Mouse (Mus musculus): ENCODE measurements around the gene Zc3h7b. TPM values are rescaled to one million over a fixed set of nuclear protein-coding genes. Genes with fewer than 3 reads are reported as not detected.

Zc3h7b gene
- polyA plus RNA-seq, 1 experiment from 2014 or later, result 43.9 TPM

DNA sequence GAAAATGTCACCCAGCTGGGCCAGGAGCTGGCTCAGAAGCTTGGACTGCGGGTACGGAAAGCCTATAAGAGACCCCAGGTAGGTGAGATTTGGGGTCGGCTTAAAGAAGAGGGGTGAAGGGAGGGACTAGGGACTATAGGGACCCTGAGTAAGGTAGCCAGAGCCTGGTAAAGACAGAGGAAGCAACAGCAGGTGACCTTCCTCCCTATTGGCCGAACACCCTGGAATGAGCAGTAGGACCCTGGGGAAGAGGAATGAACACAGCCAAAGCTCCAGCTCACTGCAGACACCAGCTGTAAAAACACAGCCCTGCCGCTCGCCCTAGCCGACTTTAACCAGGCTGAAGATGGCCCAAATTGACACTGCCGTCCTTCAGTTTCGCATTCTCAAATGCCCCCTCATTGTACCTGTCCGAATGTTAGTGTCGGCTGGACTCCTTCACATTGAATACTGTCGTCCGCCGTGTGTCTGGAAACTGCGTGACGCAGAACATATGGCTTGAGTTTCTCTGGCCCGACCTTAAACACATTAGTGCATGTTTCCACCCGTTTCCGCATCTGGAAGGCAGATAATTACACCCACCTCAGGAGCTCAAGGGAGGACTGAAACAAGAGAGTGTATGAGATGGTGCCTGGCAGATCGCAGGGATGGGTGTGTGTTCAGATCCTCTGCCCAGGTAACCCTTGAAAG, 27.7 kb downstream of the Zc3h7b start:
- Histone ChIP-seq H3K9ac (no peak overlapping the region), H3K27ac (replicated peaks) (no peak overlapping the region), H3K4me2 (no peak overlapping the region), H3K36me3 (peaks cover 98% of the 10 kb centered on the region), H3K27me3 (no peaks in the 10 kb centered on the region), H3K4me3 (no peak overlapping the region), H3K9me3 (no peaks in the 10 kb centered on the region), H3K4me1 (replicated peaks) (no peaks in the 10 kb centered on the region)
- ATAC-seq (ENCODE audit: low read depth), result no peak
- 86% methylated on average over 20 of the region's 20 CpGs for WGBS

DNA sequence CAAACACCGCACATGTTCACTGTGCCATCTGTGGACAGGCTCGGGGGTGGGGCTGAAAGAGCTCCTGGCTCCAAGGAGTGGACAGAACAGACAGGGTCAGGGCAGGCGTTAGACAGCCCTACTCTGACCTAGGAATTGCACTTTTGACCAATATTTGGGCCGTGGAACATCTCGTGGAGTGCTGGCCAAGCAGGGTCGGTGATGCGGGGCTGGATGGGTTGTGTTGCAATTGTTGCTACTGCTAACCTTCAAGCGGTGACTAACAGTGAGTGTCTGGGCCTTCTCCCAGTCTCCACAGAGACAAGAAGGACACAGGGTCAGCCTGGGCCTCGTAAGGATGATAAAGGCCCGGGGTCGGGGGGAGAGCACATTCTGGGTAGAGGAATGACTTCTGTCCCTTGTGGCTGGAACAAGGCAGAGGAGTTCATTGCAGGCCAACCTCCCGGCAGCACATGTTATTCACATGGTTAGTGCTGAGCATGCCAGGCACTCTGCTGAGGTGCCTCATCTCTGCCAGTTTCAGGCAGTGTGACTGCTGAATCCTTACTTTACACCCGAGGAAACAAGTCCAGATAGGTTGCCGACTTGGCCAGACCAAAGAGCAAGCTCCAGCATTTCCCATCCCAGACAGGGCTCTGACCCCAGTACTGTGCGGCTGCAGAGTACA, 29.8 kb downstream of the Zc3h7b start:
- H3K9me3 ChIP-seq, result no peaks in the 10 kb centered on the region
- no peaks in the 10 kb centered on the region for H3K4me1 ChIP-seq (replicated peaks)
- no peak overlapping the region for H3K4me3 ChIP-seq
- peaks cover 98% of the 10 kb centered on the region for H3K36me3 ChIP-seq
- H3K9ac ChIP-seq, result no peak overlapping the region
- H3K27ac ChIP-seq (replicated peaks), result no peak overlapping the region
- no peaks in the 10 kb centered on the region for H3K27me3 ChIP-seq
- ATAC-seq (ENCODE audit: low read depth), result no peak
- H3K4me2 ChIP-seq, result no peak overlapping the region
- 90% methylated on average over 15 of the region's 15 CpGs for WGBS

DNA sequence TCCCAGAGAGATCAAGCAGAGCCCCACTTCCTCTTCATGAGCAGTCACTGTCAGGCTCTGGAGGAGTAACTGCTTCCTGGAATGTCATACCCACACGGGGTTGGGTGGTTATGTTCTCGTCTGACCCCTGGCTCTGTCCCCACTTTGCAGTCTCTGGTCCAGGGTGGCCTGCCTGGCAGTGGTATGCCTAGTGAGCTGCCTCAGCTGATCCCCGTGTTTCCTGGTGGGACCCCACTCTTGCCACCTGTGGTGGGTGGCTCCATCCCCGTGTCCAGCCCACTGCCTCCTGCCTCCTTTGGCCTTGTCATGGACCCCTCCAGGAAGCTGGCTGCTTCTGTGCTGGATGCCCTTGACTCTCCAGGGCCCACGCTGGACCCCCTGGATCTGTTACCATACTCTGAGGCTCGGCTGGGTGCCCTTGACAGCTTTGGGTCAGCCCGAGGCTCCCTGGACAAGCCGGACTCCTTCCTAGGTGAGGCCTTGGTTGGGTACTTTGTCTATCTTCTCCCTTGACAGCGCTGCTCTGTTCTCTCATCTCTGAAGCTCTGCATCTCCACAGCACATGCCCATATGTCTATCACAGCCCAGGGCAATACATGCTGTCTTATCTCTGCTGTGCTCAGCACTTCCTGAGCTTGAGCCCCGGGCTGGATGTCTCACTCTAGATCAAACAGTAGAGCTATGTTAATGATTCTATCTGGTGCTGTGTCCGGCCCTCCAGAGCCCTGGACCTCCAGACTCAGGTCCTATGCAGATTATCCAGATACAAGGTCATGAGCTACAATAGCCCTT, 32.0 kb downstream of the Zc3h7b start:
- no peak for ATAC-seq (ENCODE audit: low read depth)
- Histone ChIP-seq H3K4me3 (no peak overlapping the region), H3K4me2 (no peak overlapping the region), H3K4me1 (replicated peaks) (no peaks in the 10 kb centered on the region), H3K27ac (replicated peaks) (no peak overlapping the region), H3K9me3 (no peaks in the 10 kb centered on the region), H3K27me3 (no peaks in the 10 kb centered on the region), H3K9ac (no peak overlapping the region), H3K36me3 (peaks cover 100% of the 10 kb centered on the region)
- 90% methylated on average over 11 of the region's 11 CpGs for WGBS

DNA sequence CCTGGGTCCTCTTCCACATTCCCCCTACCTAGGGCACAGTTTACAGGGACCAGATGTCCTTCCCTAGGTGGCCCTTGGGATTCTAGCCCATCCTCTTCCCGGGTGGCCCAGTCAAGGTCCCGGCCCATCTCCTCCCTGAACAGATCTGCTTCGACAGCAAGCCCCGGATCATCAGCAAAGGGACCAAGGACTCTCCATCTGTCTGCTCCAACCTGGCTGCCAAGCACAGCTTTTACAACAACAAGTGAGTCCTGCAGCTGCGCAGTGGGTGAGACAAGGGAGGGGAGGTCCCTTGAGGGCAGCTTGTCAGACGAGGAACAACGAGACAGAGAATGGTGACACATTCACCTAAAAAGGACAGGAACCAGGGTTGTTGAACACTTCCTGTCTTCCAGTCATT, 37.0 kb downstream of the Zc3h7b start:
- ATAC-seq (ENCODE audit: low read depth), result no peak
- Histone ChIP-seq H3K9ac (no peak overlapping the region), H3K4me1 (replicated peaks) (no peaks in the 10 kb centered on the region), H3K9me3 (no peaks in the 10 kb centered on the region), H3K27ac (replicated peaks) (no peak overlapping the region), H3K4me3 (no peak overlapping the region), H3K27me3 (no peaks in the 10 kb centered on the region), H3K4me2 (no peak overlapping the region), H3K36me3 (peaks cover 100% of the 10 kb centered on the region)
- 78% methylated on average over 7 of the region's 7 CpGs for WGBS

DNA sequence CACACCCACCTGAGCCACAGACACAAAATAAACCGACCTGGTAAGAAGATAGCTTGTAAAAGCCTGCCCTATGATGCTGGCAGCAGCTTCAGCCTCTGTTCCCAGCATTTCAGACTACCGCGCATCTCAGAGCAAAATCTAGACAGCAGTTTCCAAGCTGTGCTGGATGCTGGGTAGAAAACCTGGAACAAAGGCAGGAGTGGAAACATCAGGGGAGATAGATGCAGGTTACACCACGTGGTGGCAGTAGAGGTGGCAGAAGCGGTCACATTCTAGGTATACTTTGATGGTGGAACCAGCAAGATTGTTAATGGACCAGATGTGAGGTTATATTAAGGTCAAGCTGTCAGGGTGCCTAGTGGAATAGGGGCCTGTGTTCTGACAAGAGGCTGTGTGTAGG, 39.9 kb downstream of the Zc3h7b start:
- H3K4me3 ChIP-seq, result no peak overlapping the region
- peaks cover 98% of the 10 kb centered on the region for H3K36me3 ChIP-seq
- H3K9me3 ChIP-seq, result no peaks in the 10 kb centered on the region
- no peak overlapping the region for H3K9ac ChIP-seq
- no peak for ATAC-seq (ENCODE audit: low read depth)
- 74% methylated on average over 5 of the region's 5 CpGs for WGBS
- no peaks in the 10 kb centered on the region for H3K4me1 ChIP-seq (replicated peaks)
- no peak overlapping the region for H3K4me2 ChIP-seq
- no peak overlapping the region for H3K27ac ChIP-seq (replicated peaks)
- no peaks in the 10 kb centered on the region for H3K27me3 ChIP-seq

DNA sequence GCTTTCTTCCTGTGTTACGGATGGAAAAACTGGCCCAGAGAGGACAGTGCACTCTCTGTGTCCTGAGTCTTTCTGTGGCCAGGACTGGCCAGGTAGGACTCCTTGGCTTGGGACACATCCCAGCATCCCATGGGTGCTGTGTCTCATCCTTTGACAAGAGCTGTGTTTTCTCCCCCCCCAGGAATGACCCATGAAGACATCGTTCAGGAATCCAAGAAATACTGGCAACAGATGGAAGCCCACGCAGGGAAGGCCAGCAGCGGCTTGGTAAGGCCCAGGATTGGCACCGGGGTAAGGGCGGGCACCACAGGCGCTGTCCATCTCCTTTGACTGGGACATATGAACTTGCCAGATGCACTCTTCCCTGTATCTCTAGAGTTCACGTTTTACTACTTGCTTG, 40.8 kb downstream of the Zc3h7b start:
- Histone ChIP-seq H3K9ac (no peak overlapping the region), H3K27ac (replicated peaks) (no peak overlapping the region), H3K36me3 (peaks cover 98% of the 10 kb centered on the region), H3K27me3 (no peaks in the 10 kb centered on the region), H3K4me1 (replicated peaks) (no peaks in the 10 kb centered on the region), H3K4me2 (no peak overlapping the region), H3K4me3 (no peak overlapping the region), H3K9me3 (no peaks in the 10 kb centered on the region)
- 93% methylated on average over 8 of the region's 8 CpGs for WGBS
- no peak for ATAC-seq (ENCODE audit: low read depth)

DNA sequence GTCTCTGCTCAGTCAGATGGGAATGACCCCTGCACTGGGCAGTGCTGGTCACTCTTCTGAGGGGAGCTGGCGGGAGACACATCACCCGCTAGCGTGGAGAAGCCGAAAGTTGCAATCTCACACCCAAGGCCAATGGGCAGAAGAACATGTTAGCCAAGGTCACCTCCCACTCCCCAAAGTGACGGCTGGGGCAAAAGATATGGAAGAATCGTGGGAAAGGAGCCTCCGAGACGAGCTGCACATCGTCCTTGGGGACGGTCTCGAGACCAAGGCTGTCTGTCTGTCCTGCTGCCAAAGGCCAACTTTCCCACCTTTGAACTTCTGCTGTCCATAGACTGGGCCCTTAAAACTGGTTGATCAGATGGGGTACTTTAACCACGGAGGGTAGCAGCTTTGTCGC, 42.7 kb downstream of the Zc3h7b start:
- H3K4me2 ChIP-seq, result no peak overlapping the region
- 95% methylated on average over 13 of the region's 13 CpGs for WGBS
- H3K36me3 ChIP-seq, result peaks cover 98% of the 10 kb centered on the region

DNA sequence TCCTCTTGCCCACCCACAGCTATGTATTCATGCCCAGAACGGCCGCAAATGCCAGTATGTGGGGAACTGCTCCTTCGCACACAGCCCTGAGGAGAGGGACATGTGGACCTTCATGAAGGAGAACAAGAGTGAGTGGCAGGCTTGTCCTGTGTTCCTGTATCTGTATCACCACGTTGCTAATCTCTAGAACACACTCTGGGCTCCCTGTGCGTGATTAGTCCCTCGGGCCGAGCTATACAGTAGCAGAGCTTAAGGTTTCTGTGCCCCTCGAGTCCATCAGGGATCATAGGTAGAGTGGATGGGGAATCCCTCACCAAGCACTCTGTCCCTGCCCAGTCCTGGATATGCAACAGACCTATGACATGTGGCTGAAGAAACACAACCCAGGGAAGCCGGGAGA, 47.6 kb downstream of the Zc3h7b start:
- Histone ChIP-seq H3K4me2 (no peak overlapping the region), H3K36me3 (peaks cover 82% of the 10 kb centered on the region), H3K9me3 (no peaks in the 10 kb centered on the region), H3K4me1 (replicated peaks) (no peaks in the 10 kb centered on the region), H3K4me3 (no peak overlapping the region), H3K9ac (no peak overlapping the region), H3K27me3 (no peaks in the 10 kb centered on the region), H3K27ac (replicated peaks) (no peak overlapping the region)
- ATAC-seq (ENCODE audit: low read depth), result no peak
- 93% methylated on average over 9 of the region's 9 CpGs for WGBS

More for the DNA sequence above, 42.7 kb downstream of the Zc3h7b start:
- no peak for ATAC-seq (ENCODE audit: low read depth)
- H3K27ac ChIP-seq (replicated peaks), result no peak overlapping the region
- no peaks in the 10 kb centered on the region for H3K27me3 ChIP-seq
- H3K9ac ChIP-seq, result no peak overlapping the region
- H3K4me3 ChIP-seq, result no peak overlapping the region
- H3K4me1 ChIP-seq (replicated peaks), result no peaks in the 10 kb centered on the region
- H3K9me3 ChIP-seq, result no peaks in the 10 kb centered on the region

DNA sequence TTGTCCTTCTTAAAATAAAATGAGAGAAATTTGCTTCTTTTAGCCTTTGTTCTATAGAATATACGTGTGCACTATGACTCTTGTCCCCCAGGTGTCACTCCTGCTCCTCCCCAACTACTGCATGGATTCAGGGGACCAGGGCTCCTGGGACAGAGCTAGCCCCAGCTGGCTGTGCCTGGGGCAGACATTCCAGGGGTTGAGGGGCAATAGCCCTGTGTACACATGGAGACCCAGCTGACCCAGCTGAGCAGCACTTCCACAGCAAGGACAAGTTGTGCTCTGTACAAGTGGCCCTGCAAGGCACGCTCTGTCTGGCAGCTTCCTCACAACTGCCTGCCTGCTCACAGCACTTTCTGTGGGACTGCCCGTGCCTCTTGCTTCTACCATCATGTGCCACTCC, 51.4 kb downstream of the Zc3h7b start:
- no peak overlapping the region for H3K4me3 ChIP-seq
- 56% methylated on average over 3 of the region's 3 CpGs for WGBS
- H3K4me2 ChIP-seq, result no peak overlapping the region
- ATAC-seq (ENCODE audit: low read depth), result peak; percentile 45
- no peaks in the 10 kb centered on the region for H3K4me1 ChIP-seq (replicated peaks)
- no peak overlapping the region for H3K9ac ChIP-seq
- no peaks in the 10 kb centered on the region for H3K27me3 ChIP-seq
- no peak overlapping the region for H3K27ac ChIP-seq (replicated peaks)
- no peaks in the 10 kb centered on the region for H3K9me3 ChIP-seq
- H3K36me3 ChIP-seq, result peaks cover 46% of the 10 kb centered on the region

DNA sequence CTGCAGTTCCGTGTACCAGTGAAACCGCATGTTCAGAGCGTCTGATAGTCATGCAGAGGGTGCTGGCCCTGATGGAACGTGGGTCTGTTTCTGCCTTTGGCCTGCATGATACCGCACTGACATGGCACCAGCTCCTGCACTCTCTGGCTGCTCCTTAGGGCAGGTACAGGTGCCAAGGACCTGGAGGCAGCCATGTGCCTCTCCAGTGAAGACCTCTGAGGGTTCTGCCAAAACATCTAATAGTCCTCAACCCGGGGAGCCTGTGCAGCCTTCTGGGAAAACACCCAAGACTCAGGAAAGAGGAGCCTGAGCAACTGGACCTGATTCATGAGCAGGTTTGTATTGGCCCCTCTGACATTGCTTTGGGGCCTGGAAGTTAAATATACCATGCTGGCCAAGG, 53.0 kb downstream of the Zc3h7b start:
- no peak overlapping the region for H3K4me3 ChIP-seq
- no peak overlapping the region for H3K27ac ChIP-seq (replicated peaks)
- no peak overlapping the region for H3K9ac ChIP-seq
- peaks cover 30% of the 10 kb centered on the region for H3K36me3 ChIP-seq
- 90% methylated on average over 6 of the region's 6 CpGs for WGBS
- H3K4me1 ChIP-seq (replicated peaks), result peaks cover 13% of the 10 kb centered on the region
- H3K9me3 ChIP-seq, result no peaks in the 10 kb centered on the region
- H3K27me3 ChIP-seq, result no peaks in the 10 kb centered on the region
- no peak for ATAC-seq (ENCODE audit: low read depth)
- H3K4me2 ChIP-seq, result no peak overlapping the region

DNA sequence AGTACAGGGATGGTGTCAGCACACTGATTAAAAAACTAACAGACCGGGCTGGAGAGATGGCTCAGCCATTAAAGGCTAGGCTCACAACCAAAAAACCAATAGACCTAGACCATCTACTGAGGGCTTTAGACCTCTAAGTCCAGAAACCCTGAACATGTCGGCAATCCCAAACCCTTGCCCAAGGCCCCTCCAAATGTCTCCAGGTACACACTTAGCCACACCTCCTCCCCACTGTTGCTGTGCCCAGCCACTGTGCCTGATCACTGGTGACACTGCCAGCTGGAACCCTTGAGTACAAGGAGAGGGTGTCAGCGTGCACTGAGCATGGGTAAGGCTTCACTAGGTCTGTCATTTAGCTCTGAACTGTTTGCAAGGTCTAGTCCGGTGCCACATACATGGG, 53.6 kb downstream of the Zc3h7b start:
- H3K27ac ChIP-seq (replicated peaks), result no peak overlapping the region
- H3K9me3 ChIP-seq, result no peaks in the 10 kb centered on the region
- H3K36me3 ChIP-seq, result peaks cover 24% of the 10 kb centered on the region
- H3K4me1 ChIP-seq (replicated peaks), result peaks cover 18% of the 10 kb centered on the region
- 91% methylated on average over 4 of the region's 4 CpGs for WGBS
- no peak for ATAC-seq (ENCODE audit: low read depth)
- H3K27me3 ChIP-seq, result 0 out of 2 replicates have a peak, but pooled peaks cover under 1% of the 10 kb centered on the region
- no peak overlapping the region for H3K4me3 ChIP-seq
- H3K4me2 ChIP-seq, result no peak overlapping the region
- H3K9ac ChIP-seq, result no peak overlapping the region

DNA sequence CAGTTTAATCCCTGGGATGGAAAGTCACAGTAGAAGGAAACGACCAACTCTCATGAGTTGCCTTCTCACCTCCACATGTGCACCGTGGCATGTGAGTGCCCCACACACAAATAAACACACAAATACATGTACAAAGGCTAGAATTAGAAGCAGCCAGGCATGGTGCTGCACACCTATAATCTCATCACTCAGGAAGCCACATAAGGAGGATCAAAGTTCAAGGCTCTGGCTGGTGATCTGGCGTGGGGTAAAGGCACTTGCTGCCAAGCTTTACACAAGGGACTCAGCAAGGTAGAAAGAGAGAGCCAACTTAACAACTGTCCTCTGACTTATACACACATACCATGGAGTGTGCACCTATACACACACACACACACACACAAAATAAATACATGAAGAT, 55.5 kb downstream of the Zc3h7b start:
- H3K4me3 ChIP-seq, result no peak overlapping the region
- H3K36me3 ChIP-seq, result peaks cover 7% of the 10 kb centered on the region
- H3K9ac ChIP-seq, result no peak overlapping the region
- H3K9me3 ChIP-seq, result no peaks in the 10 kb centered on the region
- 85% methylated on average over 3 of the region's 3 CpGs for WGBS
- no peak overlapping the region for H3K4me2 ChIP-seq
- H3K27me3 ChIP-seq, result 0 out of 2 replicates have a peak, but pooled peaks cover 6% of the 10 kb centered on the region
- ATAC-seq (ENCODE audit: low read depth), result no peak
- H3K27ac ChIP-seq (replicated peaks), result no peak overlapping the region
- peaks cover 29% of the 10 kb centered on the region for H3K4me1 ChIP-seq (replicated peaks)

All from neural tube, embryonic 13.5 days (tissue).